Mouse (Mus musculus): Measurements from ENCODE around the gene Il16. TPM values are rescaled to one million over a fixed set of nuclear protein-coding genes. Genes with fewer than 3 reads are reported as not detected.

Il16 gene
- polyA plus RNA-seq, 1 experiment from 2014 or later: 2.5 TPM

- H3K9me3 ChIP-seq (ENCODE audit: control insufficient read depth, low read length): no peaks in the 10 kb centered on the region
- H3K4me1 ChIP-seq (ENCODE audit: control insufficient read depth, insufficient read depth, low read length): no peaks in the 10 kb centered on the region
- H3K4me3 ChIP-seq (ENCODE audit: low read length): no peak overlapping the region
- no peak overlapping the region for H3K4me2 ChIP-seq (replicated peaks; ENCODE audit: low read depth, low read length)
- WGBS: 78% methylated on average over 6 of the region's 6 CpGs
- no peak for ATAC-seq (ENCODE audit: low FRiP score, low TSS enrichment)
- no peaks in the 10 kb centered on the region for H3K27me3 ChIP-seq (ENCODE audit: control insufficient read depth, insufficient read depth, low read length)
- no peak overlapping the region for H3K27ac ChIP-seq (ENCODE audit: low read depth, low read length)
- H3K36me3 ChIP-seq (ENCODE audit: control insufficient read depth, insufficient read depth, low read length): no peaks in the 10 kb centered on the region
- no peak overlapping the region for H3K9ac ChIP-seq (ENCODE audit: low read depth, low read length)
Measured at GRCm38 (mm10) chr7:83731297-83731696, 14.2 kb downstream of the Il16 start.

- H3K9ac ChIP-seq (ENCODE audit: low read depth, low read length): no peak overlapping the region
- H3K27ac ChIP-seq (ENCODE audit: low read depth, low read length): no peak overlapping the region
- no peaks in the 10 kb centered on the region for H3K9me3 ChIP-seq (ENCODE audit: control insufficient read depth, low read length)
- no peak overlapping the region for H3K4me3 ChIP-seq (ENCODE audit: low read length)
- peak; percentile 66; the same call in 1 of the 2 replicates for ATAC-seq (ENCODE audit: low FRiP score, low TSS enrichment)
- no peaks in the 10 kb centered on the region for H3K4me1 ChIP-seq (ENCODE audit: control insufficient read depth, insufficient read depth, low read length)
- H3K27me3 ChIP-seq (ENCODE audit: control insufficient read depth, insufficient read depth, low read length): no peaks in the 10 kb centered on the region
- H3K4me2 ChIP-seq (replicated peaks; ENCODE audit: low read depth, low read length): no peak overlapping the region
- 25% methylated on average over 5 of the region's 5 CpGs for WGBS
- no peaks in the 10 kb centered on the region for H3K36me3 ChIP-seq (ENCODE audit: control insufficient read depth, insufficient read depth, low read length)
Measured at GRCm38 (mm10) chr7:83726936-83727632, 18.4 kb downstream of the Il16 start.

GRCm38 (mm10) chr7:83725801-83726200, 19.7 kb downstream of the Il16 start:
- no peak for ATAC-seq (ENCODE audit: low FRiP score, low TSS enrichment)
- no peaks in the 10 kb centered on the region for H3K4me1 ChIP-seq (ENCODE audit: control insufficient read depth, insufficient read depth, low read length)
- no peak overlapping the region for H3K4me3 ChIP-seq (ENCODE audit: low read length)
- no peaks in the 10 kb centered on the region for H3K27me3 ChIP-seq (ENCODE audit: control insufficient read depth, insufficient read depth, low read length)
- no peak overlapping the region for H3K27ac ChIP-seq (ENCODE audit: low read depth, low read length)
- H3K4me2 ChIP-seq (replicated peaks; ENCODE audit: low read depth, low read length): no peak overlapping the region
- H3K36me3 ChIP-seq (ENCODE audit: control insufficient read depth, insufficient read depth, low read length): no peaks in the 10 kb centered on the region
- H3K9ac ChIP-seq (ENCODE audit: low read depth, low read length): no peak overlapping the region
- no peaks in the 10 kb centered on the region for H3K9me3 ChIP-seq (ENCODE audit: control insufficient read depth, low read length)

- H3K9ac ChIP-seq (ENCODE audit: low read depth, low read length): no peak overlapping the region
- H3K4me3 ChIP-seq (ENCODE audit: low read length): no peak overlapping the region
- H3K27ac ChIP-seq (ENCODE audit: low read depth, low read length): no peak overlapping the region
- no peaks in the 10 kb centered on the region for H3K4me1 ChIP-seq (ENCODE audit: control insufficient read depth, insufficient read depth, low read length)
- WGBS: 56% methylated on average over 2 of the region's 2 CpGs
- H3K9me3 ChIP-seq (ENCODE audit: control insufficient read depth, low read length): no peaks in the 10 kb centered on the region
- no peak for ATAC-seq (ENCODE audit: low FRiP score, low TSS enrichment)
- H3K4me2 ChIP-seq (replicated peaks; ENCODE audit: low read depth, low read length): no peak overlapping the region
- no peaks in the 10 kb centered on the region for H3K27me3 ChIP-seq (ENCODE audit: control insufficient read depth, insufficient read depth, low read length)
- H3K36me3 ChIP-seq (ENCODE audit: control insufficient read depth, insufficient read depth, low read length): no peaks in the 10 kb centered on the region
Measured at GRCm38 (mm10) chr7:83724541-83724940, 21.0 kb downstream of the Il16 start.

GRCm38 (mm10) chr7:83723954-83724353, 21.6 kb downstream of the Il16 start:
- Histone ChIP-seq H3K27me3 (ENCODE audit: control insufficient read depth, insufficient read depth, low read length) (no peaks in the 10 kb centered on the region), H3K36me3 (ENCODE audit: control insufficient read depth, insufficient read depth, low read length) (no peaks in the 10 kb centered on the region), H3K9ac (ENCODE audit: low read depth, low read length) (no peak overlapping the region), H3K27ac (ENCODE audit: low read depth, low read length) (no peak overlapping the region), H3K9me3 (ENCODE audit: control insufficient read depth, low read length) (no peaks in the 10 kb centered on the region), H3K4me3 (ENCODE audit: low read length) (no peak overlapping the region), H3K4me2 (replicated peaks; ENCODE audit: low read depth, low read length) (no peak overlapping the region), H3K4me1 (ENCODE audit: control insufficient read depth, insufficient read depth, low read length) (no peaks in the 10 kb centered on the region)
- ATAC-seq (ENCODE audit: low FRiP score, low TSS enrichment): no peak

GRCm38 (mm10) chr7:83723221-83723620, 22.3 kb downstream of the Il16 start:
- Histone ChIP-seq H3K4me1 (ENCODE audit: control insufficient read depth, insufficient read depth, low read length) (no peaks in the 10 kb centered on the region), H3K9ac (ENCODE audit: low read depth, low read length) (no peak overlapping the region), H3K4me2 (replicated peaks; ENCODE audit: low read depth, low read length) (no peak overlapping the region), H3K27me3 (ENCODE audit: control insufficient read depth, insufficient read depth, low read length) (no peaks in the 10 kb centered on the region), H3K27ac (ENCODE audit: low read depth, low read length) (no peak overlapping the region), H3K9me3 (ENCODE audit: control insufficient read depth, low read length) (no peaks in the 10 kb centered on the region), H3K4me3 (ENCODE audit: low read length) (no peak overlapping the region), H3K36me3 (ENCODE audit: control insufficient read depth, insufficient read depth, low read length) (no peaks in the 10 kb centered on the region)
- ATAC-seq (ENCODE audit: low FRiP score, low TSS enrichment): no peak
- WGBS: 80% methylated on average over 8 of the region's 8 CpGs

GRCm38 (mm10) chr7:83722485-83722884, 23.0 kb downstream of the Il16 start:
- no peak for ATAC-seq (ENCODE audit: low FRiP score, low TSS enrichment)
- no peaks in the 10 kb centered on the region for H3K4me1 ChIP-seq (ENCODE audit: control insufficient read depth, insufficient read depth, low read length)
- no peak overlapping the region for H3K9ac ChIP-seq (ENCODE audit: low read depth, low read length)
- H3K4me3 ChIP-seq (ENCODE audit: low read length): no peak overlapping the region
- WGBS: 79% methylated on average over 14 of the region's 14 CpGs
- H3K27me3 ChIP-seq (ENCODE audit: control insufficient read depth, insufficient read depth, low read length): no peaks in the 10 kb centered on the region
- H3K36me3 ChIP-seq (ENCODE audit: control insufficient read depth, insufficient read depth, low read length): no peaks in the 10 kb centered on the region
- no peak overlapping the region for H3K4me2 ChIP-seq (replicated peaks; ENCODE audit: low read depth, low read length)
- no peak overlapping the region for H3K27ac ChIP-seq (ENCODE audit: low read depth, low read length)
- no peaks in the 10 kb centered on the region for H3K9me3 ChIP-seq (ENCODE audit: control insufficient read depth, low read length)

- WGBS: 82% methylated on average over 8 of the region's 8 CpGs
- Histone ChIP-seq H3K27me3 (ENCODE audit: control insufficient read depth, insufficient read depth, low read length) (no peaks in the 10 kb centered on the region), H3K36me3 (ENCODE audit: control insufficient read depth, insufficient read depth, low read length) (no peaks in the 10 kb centered on the region), H3K9me3 (ENCODE audit: control insufficient read depth, low read length) (peaks cover 1% of the 10 kb centered on the region; the same call in 1 of the 2 replicates), H3K9ac (ENCODE audit: low read depth, low read length) (no peak overlapping the region), H3K27ac (ENCODE audit: low read depth, low read length) (no peak overlapping the region), H3K4me1 (ENCODE audit: control insufficient read depth, insufficient read depth, low read length) (no peaks in the 10 kb centered on the region), H3K4me2 (replicated peaks; ENCODE audit: low read depth, low read length) (no peak overlapping the region), H3K4me3 (ENCODE audit: low read length) (no peak overlapping the region)
- ATAC-seq (ENCODE audit: low FRiP score, low TSS enrichment): no peak
Measured at GRCm38 (mm10) chr7:83720231-83720630, 25.3 kb downstream of the Il16 start.

- ATAC-seq (ENCODE audit: low FRiP score, low TSS enrichment): 0 out of 2 replicates have a peak, but pooled peaks have one; percentile 20
- Histone ChIP-seq H3K36me3 (ENCODE audit: control insufficient read depth, insufficient read depth, low read length) (no peaks in the 10 kb centered on the region), H3K4me3 (ENCODE audit: low read length) (no peak overlapping the region), H3K9me3 (ENCODE audit: control insufficient read depth, low read length) (peaks cover 3% of the 10 kb centered on the region; the same call in 1 of the 2 replicates), H3K9ac (ENCODE audit: low read depth, low read length) (no peak overlapping the region), H3K27ac (ENCODE audit: low read depth, low read length) (no peak overlapping the region), H3K4me1 (ENCODE audit: control insufficient read depth, insufficient read depth, low read length) (no peaks in the 10 kb centered on the region), H3K27me3 (ENCODE audit: control insufficient read depth, insufficient read depth, low read length) (no peaks in the 10 kb centered on the region), H3K4me2 (replicated peaks; ENCODE audit: low read depth, low read length) (no peak overlapping the region)
- WGBS: 43% methylated on average over 5 of the region's 5 CpGs
Measured at GRCm38 (mm10) chr7:83717021-83717725, 28.4 kb downstream of the Il16 start.

Data from kidney, embryonic 14.5 days (tissue).